Mouse (Mus musculus) brain, embryonic 18.5 days (tissue): ENCODE data around the gene Cct3.
A peak's percentile ranks its signal among the peaks of the same experiment; 100 is the strongest.
"Not testable (repeated sequence)": the region's sequence is repeated elsewhere in the genome, so short reads cannot be mapped to it uniquely, and the experiment has no call there.

Source experiments
- DNase-seq: peaks from one replicate; pipeline ENCODE4 v3.0.0-alpha.2; 2012; ENCODE audit warnings: low read depth, low spot score

Cct3 gene

GRCm38 (mm10) chr3:88296561-88297318, at the start of gene Cct3, which contains the start of gene Tsacc:
Gene Cct3, plus strand, starts transcription at chr3:88297116.
Gene Tsacc, minus strand, starts transcription at chr3:88296999.
- peak; percentile 99 for DNase-seq

- DNase-seq = no peak
Observed at GRCm38 (mm10) chr3:88247666-88248065, 49.2 kb upstream of the Cct3 start.

- no peak for DNase-seq
Observed at GRCm38 (mm10) chr3:88248406-88248805, 48.5 kb upstream of the Cct3 start.

- no peak for DNase-seq
Observed at GRCm38 (mm10) chr3:88252739-88253138, 44.2 kb upstream of the Cct3 start.

GRCm38 (mm10) chr3:88254268-88254926, 42.5 kb upstream of the Cct3 start, which contains the start of gene Rhbg:
Gene Rhbg, minus strand, starts transcription at chr3:88254709.
- no peak for DNase-seq

GRCm38 (mm10) chr3:88255950-88256349, 41.0 kb upstream of the Cct3 start:
- DNase-seq = no peak

GRCm38 (mm10) chr3:88256382-88256781, 40.5 kb upstream of the Cct3 start:
- no peak for DNase-seq

- DNase-seq = no peak
Observed at GRCm38 (mm10) chr3:88262346-88262745, 34.6 kb upstream of the Cct3 start.

- not testable (repeated sequence) for DNase-seq
Observed at GRCm38 (mm10) chr3:88268014-88268413, 28.9 kb upstream of the Cct3 start.

- no peak for DNase-seq
Observed at GRCm38 (mm10) chr3:88268991-88269390, 27.9 kb upstream of the Cct3 start.

- DNase-seq = not testable (repeated sequence)
Observed at GRCm38 (mm10) chr3:88271298-88271697, 25.6 kb upstream of the Cct3 start.

- no peak for DNase-seq
Observed at GRCm38 (mm10) chr3:88271859-88272258, 25.1 kb upstream of the Cct3 start.

GRCm38 (mm10) chr3:88274002-88274401, 22.9 kb upstream of the Cct3 start:
- no peak for DNase-seq

- DNase-seq = no peak
Observed at GRCm38 (mm10) chr3:88276121-88276520, 20.8 kb upstream of the Cct3 start.

GRCm38 (mm10) chr3:88276529-88277143, 20.3 kb upstream of the Cct3 start:
- no peak for DNase-seq

- DNase-seq = no peak
Observed at GRCm38 (mm10) chr3:88280035-88280434, 16.9 kb upstream of the Cct3 start.

- DNase-seq = not testable (repeated sequence)
Observed at GRCm38 (mm10) chr3:88281141-88281916, 15.6 kb upstream of the Cct3 start.

- DNase-seq = not testable (repeated sequence)
Observed at GRCm38 (mm10) chr3:88284815-88285564, 11.9 kb upstream of the Cct3 start.

GRCm38 (mm10) chr3:88285565-88285895, 11.4 kb upstream of the Cct3 start:
- not testable (repeated sequence) for DNase-seq

GRCm38 (mm10) chr3:88287110-88287509, 9.8 kb upstream of the Cct3 start, which contains the start of gene Gm38392:
Gene Gm38392, minus strand, starts transcription at chr3:88287210.
- no peak for DNase-seq

- DNase-seq = not testable (repeated sequence)
Observed at GRCm38 (mm10) chr3:88288133-88288713, 8.7 kb upstream of the Cct3 start.
